Mouse (Mus musculus): ENCODE results near the gene Tfap2c.

Tfap2c gene

DNA sequence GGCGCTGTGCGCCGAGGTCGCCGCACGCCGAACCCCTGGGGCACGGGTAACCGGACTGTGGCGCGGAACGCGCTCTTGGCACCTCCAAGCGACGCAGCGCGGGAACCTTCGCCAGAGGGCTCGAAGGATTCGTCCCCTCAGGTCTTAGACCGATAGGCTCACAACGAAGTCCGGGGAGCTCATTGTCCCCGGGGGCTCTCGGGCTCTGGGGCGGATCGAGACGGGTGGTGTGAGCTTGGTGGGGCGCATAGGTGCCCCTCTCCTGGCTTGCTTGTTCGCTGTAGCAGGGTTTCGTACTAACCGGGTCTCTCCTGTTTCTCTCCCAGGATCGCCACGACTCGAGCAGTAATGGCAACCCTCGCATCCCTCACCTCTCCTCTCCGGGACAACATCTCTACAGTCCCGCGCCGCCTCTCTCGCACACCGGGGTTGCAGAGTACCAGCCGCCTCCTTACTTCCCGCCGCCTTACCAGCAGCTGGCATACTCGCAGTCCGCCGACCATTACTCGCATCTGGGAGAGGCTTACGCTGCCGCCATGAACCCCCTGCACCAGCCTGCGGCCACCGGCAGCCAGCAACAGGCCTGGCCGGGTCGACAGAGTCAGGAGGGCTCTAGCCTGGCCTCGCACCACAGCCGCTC, 1.8 kb downstream of the Tfap2c start:
- CTCF ChIA-PET, result no interaction called here

DNA sequence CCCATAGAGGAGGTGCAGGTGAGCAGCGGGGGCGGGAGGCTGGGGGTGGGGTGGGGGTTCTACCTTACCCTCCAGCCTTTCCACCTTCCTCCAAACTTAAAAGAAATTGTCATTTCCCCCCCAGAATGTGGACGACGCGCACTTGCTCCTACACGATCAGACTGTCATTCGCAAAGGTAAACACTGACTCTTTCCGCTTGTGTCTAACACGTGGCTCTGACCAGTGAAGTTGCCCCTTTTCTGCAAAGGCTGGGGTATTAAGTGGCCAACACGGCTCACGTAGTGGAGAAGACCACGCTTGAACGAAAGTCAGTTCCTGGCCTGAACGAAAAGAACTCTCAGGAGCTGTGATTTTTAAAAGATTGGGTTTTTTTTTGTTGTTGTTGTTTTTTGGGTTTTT, 2.5 kb downstream of the Tfap2c start:
- CTCF ChIA-PET, result interaction anchor here (0.6 kb wide), 1 partner anchor 1223 kb away, joined by 3 read pairs; no protein-coding TSS in a partner anchor

GRCm38 (mm10) chr2:172552666-172553065, 3.3 kb downstream of the Tfap2c start:
- CTCF ChIA-PET, result interaction anchor here (0.6 kb wide), 1 partner anchor 1222 kb away, joined by 3 read pairs; no protein-coding TSS in a partner anchor

- CTCF ChIA-PET, result no interaction called here
Measured at GRCm38 (mm10) chr2:172554211-172554610, 4.8 kb downstream of the Tfap2c start.

- CTCF ChIA-PET, result no interaction called here
Measured at GRCm38 (mm10) chr2:172558674-172559468, 9.5 kb downstream of the Tfap2c start.

GRCm38 (mm10) chr2:172561016-172561415, 11.6 kb downstream of the Tfap2c start:
- CTCF ChIA-PET, result no interaction called here

GRCm38 (mm10) chr2:172567835-172568234, 18.4 kb downstream of the Tfap2c start:
- CTCF ChIA-PET, result no interaction called here

DNA sequence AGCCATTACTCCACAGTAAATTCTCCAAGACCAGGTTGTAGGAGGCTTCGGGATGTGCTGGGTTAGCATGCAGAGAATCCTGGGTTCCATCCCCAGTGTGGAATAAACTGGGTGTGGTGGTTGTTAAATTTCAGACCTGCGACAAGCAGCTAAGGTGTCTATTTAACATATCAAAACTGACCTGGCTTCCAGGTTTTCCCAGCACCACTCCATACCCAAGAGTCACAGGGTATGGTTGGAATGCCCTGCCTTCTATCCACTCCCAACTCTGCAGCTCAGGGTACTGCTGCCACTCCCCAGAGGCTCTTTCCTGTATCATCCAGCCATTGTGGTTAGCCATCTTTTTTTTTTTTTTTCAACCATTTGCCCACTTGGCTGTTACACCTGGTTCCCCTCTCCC, 19.1 kb downstream of the Tfap2c start:
- CTCF ChIA-PET, result no interaction called here

DNA sequence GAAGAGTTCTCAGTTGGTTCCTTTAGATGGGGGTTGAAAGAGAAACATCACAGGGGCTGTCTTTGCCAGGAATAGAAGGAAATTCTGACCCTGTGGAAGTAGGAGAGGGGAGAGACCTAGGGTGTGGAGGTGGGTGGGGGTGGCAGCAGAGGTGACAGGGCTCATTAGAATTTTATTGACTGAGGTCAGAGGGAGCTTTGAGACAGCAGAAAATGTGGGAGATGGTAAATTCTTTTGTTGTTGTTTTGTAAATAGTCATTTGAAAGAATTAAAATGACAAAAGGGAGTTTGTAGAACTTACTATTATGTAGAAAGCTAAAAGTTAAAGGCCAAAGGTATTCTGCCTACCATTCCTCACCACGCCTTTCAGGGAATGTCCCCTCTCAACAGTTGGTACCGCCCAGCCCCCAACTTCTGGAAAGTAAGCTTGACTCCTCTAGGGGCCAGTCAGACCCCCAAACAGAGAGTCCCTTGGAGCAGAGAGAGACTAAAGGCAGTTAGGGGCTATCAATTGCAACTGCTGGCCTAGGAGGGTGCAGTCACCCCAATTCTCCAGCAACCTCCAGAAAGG, 27.9 kb downstream of the Tfap2c start:
- CTCF ChIA-PET, result no interaction called here

DNA sequence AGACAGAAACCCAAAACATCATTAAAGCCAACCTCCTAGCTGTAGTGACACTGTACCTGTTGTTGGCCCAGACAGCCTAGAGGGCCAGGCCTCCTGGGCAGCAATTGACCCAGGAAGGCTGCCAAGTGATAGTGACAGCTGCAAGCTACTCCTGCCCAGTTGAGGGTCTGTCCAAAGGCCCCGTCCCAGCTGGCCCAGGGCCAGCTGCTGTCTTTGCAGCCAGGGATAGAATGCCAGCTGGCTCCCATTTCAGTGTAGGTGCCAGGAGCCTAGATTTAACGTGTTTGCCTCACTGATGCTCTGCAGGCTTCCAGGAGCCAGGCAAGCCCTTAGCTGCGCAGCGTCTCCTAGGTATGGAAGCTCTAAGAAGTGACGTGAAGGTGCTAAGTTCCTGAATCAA, 29.8 kb downstream of the Tfap2c start:
- CTCF ChIA-PET, result no interaction called here

DNA sequence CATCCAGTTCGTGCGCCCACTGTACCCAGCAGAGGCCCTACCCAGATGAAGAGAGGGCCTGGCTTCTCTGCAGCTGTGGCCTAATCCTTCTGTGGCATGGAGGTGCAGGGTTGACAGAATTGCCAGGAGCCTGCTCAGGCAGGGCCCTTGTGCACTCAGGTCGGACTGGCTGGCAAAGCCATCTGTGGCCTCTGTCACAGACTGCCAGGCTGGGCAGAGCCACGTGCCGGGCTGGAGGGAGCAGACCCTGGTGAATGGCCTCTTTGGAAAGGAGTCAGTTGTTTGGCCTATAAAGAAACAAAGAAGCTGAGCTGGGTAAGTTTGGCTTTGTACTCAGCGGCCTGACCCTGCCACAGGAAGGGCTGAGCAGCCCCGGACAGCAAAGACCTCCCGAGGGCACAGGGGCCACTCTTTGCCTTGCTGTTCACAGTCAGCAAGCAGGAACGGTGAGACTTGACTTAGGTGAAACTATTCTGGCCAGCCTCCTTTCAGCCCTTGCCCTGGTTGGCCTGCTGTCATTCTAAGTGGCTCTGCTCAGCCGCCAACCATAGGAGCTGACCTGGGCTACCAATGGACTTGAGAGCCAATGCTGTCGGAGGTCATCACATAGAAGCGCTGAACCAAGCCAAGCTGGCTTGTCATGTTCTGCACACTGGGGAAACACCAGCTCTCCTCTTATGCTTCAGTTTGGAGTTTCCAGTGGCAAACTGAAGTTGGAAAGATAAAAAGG, 31.3 kb downstream of the Tfap2c start:
- CTCF ChIA-PET, result interaction anchor here (0.6 kb wide), 1 partner anchor 1615 kb away, joined by 15 read pairs; no protein-coding TSS in a partner anchor

DNA sequence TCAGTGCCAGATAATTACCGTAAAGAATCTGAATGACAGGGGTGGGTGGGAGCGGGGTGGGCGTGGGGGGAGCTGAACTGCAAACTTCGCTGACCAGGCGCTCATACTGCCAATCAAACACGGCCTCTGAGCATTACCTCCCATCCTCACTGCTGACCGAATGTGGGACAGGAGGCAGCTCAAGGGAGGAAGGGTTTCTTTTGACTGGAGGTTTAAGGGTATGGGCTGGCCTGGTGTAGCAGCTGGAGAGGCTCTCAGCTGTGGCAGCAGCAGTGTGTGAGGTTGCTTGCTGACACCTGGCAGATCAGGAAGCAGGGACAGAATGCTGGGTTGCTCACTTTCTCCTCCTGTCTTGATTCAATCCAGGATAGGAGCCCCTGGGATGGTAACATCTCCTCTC, 33.9 kb downstream of the Tfap2c start:
- CTCF ChIA-PET, result no interaction called here

DNA sequence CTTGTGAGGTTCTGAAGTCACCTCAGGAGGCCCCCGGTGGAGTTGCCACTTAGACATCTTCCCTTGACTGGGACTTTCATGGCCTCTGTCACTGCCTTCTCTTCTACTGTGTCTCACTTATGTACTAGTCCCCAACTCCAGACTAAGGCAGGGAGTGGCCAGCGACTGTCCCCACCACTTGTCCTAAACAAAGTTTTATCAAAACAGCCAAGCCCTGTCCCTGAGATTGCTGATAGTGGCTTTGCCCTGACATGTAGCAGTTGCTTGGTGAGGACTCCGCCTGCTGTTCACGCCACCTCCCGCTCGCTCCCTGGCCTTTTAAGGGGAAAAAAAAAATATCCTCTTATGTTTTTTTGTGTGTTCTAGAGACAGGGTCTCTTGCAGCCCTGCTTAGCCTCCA, 35.9 kb downstream of the Tfap2c start:
- CTCF ChIA-PET, result no interaction called here

- CTCF ChIA-PET, result interaction anchor here (0.6 kb wide), 1 partner anchor 1441 kb away, joined by 4 read pairs; no protein-coding TSS in a partner anchor
Measured at GRCm38 (mm10) chr2:172589048-172589447, 39.7 kb downstream of the Tfap2c start.

GRCm38 (mm10) chr2:172590839-172591238, 41.4 kb downstream of the Tfap2c start:
- CTCF ChIA-PET, result no interaction called here

GRCm38 (mm10) chr2:172594326-172594725, 44.9 kb downstream of the Tfap2c start:
- CTCF ChIA-PET, result no interaction called here

- CTCF ChIA-PET, result no interaction called here
Measured at GRCm38 (mm10) chr2:172597056-172597455, 47.7 kb downstream of the Tfap2c start.

DNA sequence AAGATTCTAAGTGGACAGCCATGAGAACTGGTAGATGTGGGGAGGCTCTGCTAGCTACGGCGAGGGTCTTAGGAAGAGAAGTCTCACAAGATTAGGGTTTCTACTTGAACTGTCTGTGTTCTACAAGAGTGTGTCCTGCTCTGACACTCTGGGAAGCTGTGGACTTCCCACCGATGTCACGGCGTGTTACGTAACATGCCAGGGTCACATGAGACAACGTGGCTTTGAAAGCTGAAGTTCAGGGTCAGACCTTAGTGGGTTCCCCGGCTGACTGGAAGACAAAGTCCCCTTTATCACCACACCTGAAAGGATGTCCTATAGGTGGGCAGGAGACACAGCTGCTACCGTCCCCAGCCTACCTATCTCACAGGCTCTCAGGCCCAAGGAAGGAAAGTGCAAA, 48.5 kb downstream of the Tfap2c start:
- CTCF ChIA-PET, result no interaction called here

DNA sequence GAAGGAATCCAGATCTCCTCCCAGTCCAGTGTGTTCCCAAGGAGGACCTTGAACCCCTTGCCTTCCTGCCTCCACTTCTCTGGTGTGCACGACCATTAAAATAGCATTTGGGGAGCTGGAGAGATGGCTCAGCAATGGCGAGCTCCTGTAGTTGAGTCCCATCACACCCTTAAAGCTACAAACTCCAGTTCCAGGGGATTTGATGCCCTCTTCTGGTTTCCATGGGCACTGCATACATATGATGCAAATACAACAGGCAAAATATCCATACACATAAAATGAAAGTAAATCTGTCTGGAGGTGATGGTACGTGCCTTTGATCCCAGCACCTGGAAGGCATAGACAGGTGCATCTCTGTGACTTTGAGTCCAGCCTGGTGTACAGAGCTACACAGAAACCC, 55.2 kb downstream of the Tfap2c start:
- CTCF ChIA-PET, result no interaction called here

GRCm38 (mm10) chr2:172605642-172606041, 56.2 kb downstream of the Tfap2c start:
- CTCF ChIA-PET, result no interaction called here

- CTCF ChIA-PET, result no interaction called here
Measured at GRCm38 (mm10) chr2:172607710-172608109, 58.3 kb downstream of the Tfap2c start.

Data from spleen, embryonic (tissue).